Mouse (Mus musculus) cortical plate, adult 2 months (tissue): ENCODE measurements around the gene Pfn1.

Experiments
- CTCF ChIP-seq: fragments of 200-500 bp; IDR thresholded peaks from 2 replicates; pipeline ENCODE4 v1.5.1; 2011; ENCODE audit warnings: mild to moderate bottlenecking, control low read depth, low read length; ENCODE audit not compliant: insufficient read depth; ENCODE audit errors: extremely low read depth
- POLR2A ChIP-seq: fragments of 200-500 bp; IDR thresholded peaks from 2 replicates; pipeline ENCODE4 v1.6.1; 2011; ENCODE audit warnings: mild to moderate bottlenecking, low read length, control low read depth; ENCODE audit not compliant: insufficient read depth; ENCODE audit errors: extremely low read depth

- peak; percentile 89 for TF ChIP-seq CTCF
- no peak for TF ChIP-seq POLR2A
Measured at GRCm38 (mm10) chr11:70605024-70605566, 49.3 kb downstream of the Pfn1 start.
